Mouse (Mus musculus): ENCODE data around the gene Resf1. TPM values are rescaled to one million over a fixed set of nuclear protein-coding genes. Genes with fewer than 3 reads are reported as not detected.
"Not testable (repeated sequence)": the region's sequence is repeated elsewhere in the genome, so short reads cannot be mapped to it uniquely, and the experiment has no call there.

Resf1 gene
- total RNA-seq, 2 experiments from 2014 or later: 21.8 to 23.1 TPM

GRCm38 (mm10) chr6:149338622-149339021 is 29.4 kb downstream of the Resf1 start:
- no peak for DNase-seq
- intact Hi-C loops (cut with DNase I): no loop called here

GRCm38 (mm10) chr6:149343802-149344201 is 34.6 kb downstream of the Resf1 start:
- no peak for DNase-seq
- intact Hi-C loops (cut with DNase I): no loop called here

- intact Hi-C loops (cut with DNase I): no loop called here
- DNase-seq: no peak
These were observed 35.2 kb downstream of the Resf1 start for GRCm38 (mm10) chr6:149344372-149344771.

GRCm38 (mm10) chr6:149348211-149348610 is 39.0 kb downstream of the Resf1 start:
- intact Hi-C loops (cut with DNase I); DNase-seq: not testable (repeated sequence)

- intact Hi-C loops (cut with DNase I): no loop called here
- no peak for DNase-seq
These were observed 45.7 kb downstream of the Resf1 start for GRCm38 (mm10) chr6:149354826-149355495.

GRCm38 (mm10) chr6:149355799-149356198 is 46.6 kb downstream of the Resf1 start:
- DNase-seq; intact Hi-C loops (cut with DNase I): not testable (repeated sequence)

- DNase-seq: no peak
- intact Hi-C loops (cut with DNase I): no loop called here
These were observed 47.9 kb downstream of the Resf1 start for GRCm38 (mm10) chr6:149357155-149357554.

GRCm38 (mm10) chr6:149362533-149362932 is 53.3 kb downstream of the Resf1 start:
- intact Hi-C loops (cut with DNase I); DNase-seq: not testable (repeated sequence)

GRCm38 (mm10) chr6:149365975-149366374 is 56.8 kb downstream of the Resf1 start:
- intact Hi-C loops (cut with DNase I); DNase-seq: not testable (repeated sequence)

GRCm38 (mm10) chr6:149366403-149366802 is 57.2 kb downstream of the Resf1 start:
- DNase-seq: no peak
- intact Hi-C loops (cut with DNase I): no loop called here

- intact Hi-C loops (cut with DNase I): loop anchor here (10.0 kb wide), 1 partner anchor 240 kb away; the partner anchor contains the start of genes Etfbkmt and Gm10203
- DNase-seq: peak; percentile 67
These were observed 65.8 kb downstream of the Resf1 start for GRCm38 (mm10) chr6:149374986-149375457.

GRCm38 (mm10) chr6:149383531-149383930 is 74.3 kb downstream of the Resf1 start:
- no peak for DNase-seq
- intact Hi-C loops (cut with DNase I): no loop called here

Other genes starting within 250 kb of the Resf1 start
- 10 to 100 TPM; 43.8 to 46.8 TPM for gene Dennd5b, start 207.7 kb upstream of the Resf1 start, total RNA-seq (2021)
- gene Gm10203, start 179.2 kb upstream of the Resf1 start, total RNA-seq (2021): not detected
- 1 to 10 TPM; 3.7 to 4.3 TPM for gene Etfbkmt, start 169.6 kb upstream of the Resf1 start, total RNA-seq (2021)
- 10 to 100 TPM; 49.2 to 51.6 TPM for gene Amn1, start 120.7 kb upstream of the Resf1 start, total RNA-seq (2021)
- gene Bicd1, start 99.5 kb downstream of the Resf1 start, total RNA-seq (2021): 10 to 100 TPM; 47.1 to 56.6 TPM